13 mouse cellular contexts compared by ENCODE assay signal in genomic region chr4:152171543-152171942, GRCm38 (mm10). TPM values are rescaled to one million over a fixed set of nuclear protein-coding genes. Genes with fewer than 3 reads are reported as not detected.
A peak's percentile ranks its signal among the peaks of the same experiment; 100 is the strongest.
DNase-seq lines count a peak whose midpoint lies in the region; ATAC-seq and TF ChIP-seq lines count a peak whose summit lies in the region.
"Had no signal": no experiment of that assay in that cellular context is flagged by ENCODE, and none has a peak within 500 bp of the region (broad histone marks: within the 10 kb centered on the region; RNA-seq: fewer than 3 reads in every experiment).

No protein-coding gene starts in this region.

- no peak for TF ChIP-seq EP300 in liver, embryonic 14.5 days (IDR thresholded peaks at IDR 0.05; ENCODE audit: low read depth)

- 65% methylated on average over 6 of the region's 6 CpGs for WGBS in liver, embryonic 14.5 days (ENCODE audit: insufficient replicate concordance)
- WGBS in liver, embryonic 12.5 days (ENCODE audit: insufficient replicate concordance): 74% methylated on average over 6 of the region's 6 CpGs

- H3K4me3 ChIP-seq in liver, embryonic 14.5 days (ENCODE audit: insufficient read depth in 1 of 2, low read depth in 2 of 2, low read length in 2 of 2): no peak overlapping the region
- no peak overlapping the region for H3K4me3 ChIP-seq in liver, embryonic 12.5 days
- H3K4me3 ChIP-seq in G1E (ENCODE audit: low read depth, low read length): no peak overlapping the region
- H3K4me3 ChIP-seq: heart, embryonic 12.5 days; lung, embryonic 15.5 days had no signal

- no peak for ATAC-seq in liver, embryonic 14.5 days (ENCODE audit: insufficient read depth)
- no peak for ATAC-seq in liver, embryonic 12.5 days
- peak; percentile 37 for ATAC-seq in CD4-positive, CD25-positive, alpha-beta regulatory T cell, adult 4 months
- no peak for ATAC-seq in G1E (ENCODE audit: extremely low read depth, insufficient number of reproducible peaks, low FRiP score, poor library complexity, severe bottlenecking)
- ATAC-seq: hindbrain, embryonic 16.5 days had no signal

- no peaks in the 10 kb centered on the region for H3K36me3 ChIP-seq in liver, embryonic 14.5 days (replicated peaks; ENCODE audit: control insufficient read depth, insufficient read depth, low read depth)
- no peaks in the 10 kb centered on the region for H3K36me3 ChIP-seq in liver, embryonic 12.5 days
- no peaks in the 10 kb centered on the region for H3K36me3 ChIP-seq in G1E (replicated peaks)
- H3K36me3 ChIP-seq: heart, embryonic 12.5 days; lung, embryonic 15.5 days had no signal

- H3K9ac ChIP-seq in liver, embryonic 14.5 days (replicated peaks): no peak overlapping the region
- no peak overlapping the region for H3K9ac ChIP-seq in liver, embryonic 12.5 days
- H3K9ac ChIP-seq: heart, embryonic 12.5 days; lung, embryonic 15.5 days had no signal

- no peaks in the 10 kb centered on the region for H3K9me3 ChIP-seq in liver, embryonic 14.5 days (ENCODE audit: control insufficient read depth, low read length)
- H3K9me3 ChIP-seq in liver, embryonic 12.5 days (replicated peaks): no peaks in the 10 kb centered on the region
- H3K9me3 ChIP-seq in G1E (replicated peaks): peaks cover 6% of the 10 kb centered on the region
- H3K9me3 ChIP-seq: lung, embryonic 15.5 days had no signal

- peak; percentile 60 for TF ChIP-seq CTCF in liver, embryonic 14.5 days (IDR thresholded peaks at IDR 0.05; ENCODE audit: low read depth)
- peak; percentile 47; the same call in 1 of the 2 replicates for TF ChIP-seq CTCF in G1E (IDR thresholded peaks at IDR 0.05; ENCODE audit: low read depth, low read length)

- no peaks in the 10 kb centered on the region for H3K4me1 ChIP-seq in liver, embryonic 14.5 days (replicated peaks; ENCODE audit: control insufficient read depth in 2 of 2, insufficient read depth in 2 of 2, low read length in 1 of 2)
- peaks cover 2% of the 10 kb centered on the region; the same call in 1 of the 2 replicates for H3K4me1 ChIP-seq in liver, embryonic 12.5 days
- H3K4me1 ChIP-seq in G1E (ENCODE audit: insufficient read depth, low read depth, low read length): peaks cover 11% of the 10 kb centered on the region

- no peaks in the 10 kb centered on the region for H3K27me3 ChIP-seq in liver, embryonic 14.5 days (ENCODE audit: control insufficient read depth, insufficient read depth, low read length)
- H3K27me3 ChIP-seq in liver, embryonic 12.5 days (replicated peaks): peaks cover 36% of the 10 kb centered on the region
- peaks cover 12% of the 10 kb centered on the region; the same call in 1 of the 2 replicates for H3K27me3 ChIP-seq in G1E (ENCODE audit: insufficient read depth, low read length)
- H3K27me3 ChIP-seq: lung, embryonic 15.5 days had no signal

- H3K4me2 ChIP-seq in liver, embryonic 14.5 days (ENCODE audit: low read depth): no peak overlapping the region
- no peak overlapping the region for H3K4me2 ChIP-seq in liver, embryonic 12.5 days
- H3K4me2 ChIP-seq: heart, embryonic 12.5 days; lung, embryonic 15.5 days had no signal

- DNase-seq in liver, embryonic 14.5 days (ENCODE audit: low read depth in 3 of 3, low spot score in 3 of 3): no peak
- DNase-seq in G1E (ENCODE audit: low spot score): no peak
- DNase-seq in mesoderm, embryonic 11.5 days (ENCODE audit: low read depth, low spot score): peak; percentile 46
- DNase-seq in adrenal gland, adult (ENCODE audit: inconsistent age in 2 of 2, low spot score in 1 of 2): no peak
- DNase-seq in right cerebral cortex, postnatal 10 days (ENCODE audit: low spot score in 2 of 2): no peak
- DNase-seq: kidney, postnatal 25 days had no signal

- H3K27ac ChIP-seq in liver, embryonic 14.5 days: no peak overlapping the region
- H3K27ac ChIP-seq in liver, embryonic 12.5 days: no peak overlapping the region
- H3K27ac ChIP-seq: lung, embryonic 15.5 days had no signal

RNA-seq across cellular contexts. Expression of gene Acot7, which starts 6.4 kb away (rescaled TPM):
- polyA plus RNA-seq in liver, embryonic 14.5 days (2012; rRNA removed): 10.8 and 12.5 TPM in 2 replicates
- 12.2 and 13.0 TPM in 2 replicates for polyA plus RNA-seq in liver, embryonic 14.5 days (2014; fragmentation: Nextera tagmentation; extraction: Ambion mirVana)
- 33.0 and 36.2 TPM in 2 replicates for polyA plus RNA-seq in liver, embryonic 12.5 days (2016; fragmentation: Nextera tagmentation; extraction: Ambion mirVana)
- polyA plus RNA-seq in CD4-positive, CD25-positive, alpha-beta regulatory T cell, adult 4 months (2017; shearing (Covaris generic)): 100 to 1,000 TPM; 108 to 145 TPM
- total RNA-seq in G1E (2014; fragmentation: Nextera tagmentation) (17.1 and 22.1 TPM in 2 replicates), G1E (2017) (17.6 and 18.6 TPM in 2 replicates)
- 46.2 and 51.1 TPM in 2 replicates for polyA plus RNA-seq in G1E (2012)

RNA-seq across cellular contexts. Expression of gene Hes2, which starts 12.9 kb away (rescaled TPM):
- 0.01 and 0.02 TPM in 2 replicates for polyA plus RNA-seq in liver, embryonic 14.5 days (2012; rRNA removed)
- 0.05 TPM in 1 of 2 replicates, not detected in the other for polyA plus RNA-seq in liver, embryonic 14.5 days (2014; fragmentation: Nextera tagmentation; extraction: Ambion mirVana)
- 0.05 TPM in 1 of 2 replicates, not detected in the other for polyA plus RNA-seq in liver, embryonic 12.5 days (2016; fragmentation: Nextera tagmentation; extraction: Ambion mirVana)
- not detected for polyA plus RNA-seq in CD4-positive, CD25-positive, alpha-beta regulatory T cell, adult 4 months (2017; shearing (Covaris generic))
- total RNA-seq in G1E (2014; fragmentation: Nextera tagmentation) (not detected in 2 replicates), G1E (2017) (0.33 and 0.46 TPM in 2 replicates)
- polyA plus RNA-seq in G1E (2012): 0.04 and 0.18 TPM in 2 replicates
- total RNA-seq: left cerebral cortex, postnatal 14 days had no signal
- polyA plus RNA-seq: cortical plate, adult 2 months; heart, embryonic 12.5 days; hindbrain, embryonic 16.5 days had no signal

RNA-seq across cellular contexts. Expression of gene Espn, which starts 19.4 kb away (rescaled TPM):
- polyA plus RNA-seq in liver, embryonic 14.5 days (2012; rRNA removed): 1.2 and 1.5 TPM in 2 replicates
- polyA plus RNA-seq in liver, embryonic 14.5 days (2014; fragmentation: Nextera tagmentation; extraction: Ambion mirVana): 1.2 and 1.9 TPM in 2 replicates
- 2.6 and 2.9 TPM in 2 replicates for polyA plus RNA-seq in liver, embryonic 12.5 days (2016; fragmentation: Nextera tagmentation; extraction: Ambion mirVana)
- polyA plus RNA-seq in CD4-positive, CD25-positive, alpha-beta regulatory T cell, adult 4 months (2017; shearing (Covaris generic)): 1 to 10 TPM; 9.5 to 9.9 TPM
- total RNA-seq in G1E (2014; fragmentation: Nextera tagmentation) (9.3 and 16.4 TPM in 2 replicates), G1E (2017) (4.2 and 4.3 TPM in 2 replicates)
- 48.0 and 61.7 TPM in 2 replicates for polyA plus RNA-seq in G1E (2012)

RNA-seq across cellular contexts. Expression of gene Tnfrsf25, which starts 55.8 kb away (rescaled TPM):
- 0.68 and 0.93 TPM in 2 replicates for polyA plus RNA-seq in liver, embryonic 14.5 days (2012; rRNA removed)
- polyA plus RNA-seq in liver, embryonic 14.5 days (2014; fragmentation: Nextera tagmentation; extraction: Ambion mirVana): 0.15 and 0.16 TPM in 2 replicates
- polyA plus RNA-seq in liver, embryonic 12.5 days (2016; fragmentation: Nextera tagmentation; extraction: Ambion mirVana): 0.74 and 0.87 TPM in 2 replicates
- polyA plus RNA-seq in CD4-positive, CD25-positive, alpha-beta regulatory T cell, adult 4 months (2017; shearing (Covaris generic)): 100 to 1,000 TPM; 125 to 170 TPM
- not detected in 2 replicates for total RNA-seq in G1E (2014; fragmentation: Nextera tagmentation)
- 0.29 TPM in 1 of 2 replicates, not detected in the other for total RNA-seq in G1E (2017)
- not detected in 2 replicates for polyA plus RNA-seq in G1E (2012)
